Mouse (Mus musculus) ES-Bruce4 (cell line): ENCODE data around the gene Ccdc85c.

ENCODE experiments used
- CTCF ChIP-seq: IDR thresholded peaks from one replicate; pipeline ENCODE4 v1.8.1; 2011; ENCODE audit warnings: low read depth, low read length
- POLR2A ChIP-seq: IDR thresholded peaks from one replicate; pipeline ENCODE4 v1.8.1; 2011; ENCODE audit warnings: low read length; ENCODE audit not compliant: insufficient read depth

GRCm38 (mm10) chr12:108235976-108236555 lies 39.2 kb downstream of the Ccdc85c start:
- TF ChIP-seq CTCF = no peak
- TF ChIP-seq POLR2A = no peak
